Mouse (Mus musculus) lung, adult 2 months (tissue): Measurements from ENCODE around the gene Col4a2.

Experiments used
- CTCF ChIP-seq: fragments of 200-500 bp; IDR thresholded peaks from 2 replicates; pipeline ENCODE4 v1.5.1; 2011; ENCODE audit warnings: mild to moderate bottlenecking, low read length, control low read depth; ENCODE audit not compliant: insufficient read depth
- POLR2A ChIP-seq: fragments of 200-500 bp; IDR thresholded peaks from 2 replicates; pipeline ENCODE4 v1.6.1; 2011; ENCODE audit warnings: low read depth, mild to moderate bottlenecking, control low read depth, low read length, borderline replicate concordance; ENCODE audit errors: extremely low read depth

GRCm38 (mm10) chr8:11397126-11397525, 84.5 kb downstream of the Col4a2 start:
- TF ChIP-seq POLR2A (no peak), CTCF (no peak)
